Mouse (Mus musculus) cerebellum, postnatal 36 days (tissue): ENCODE measurements around the gene Pbx1.
A peak's percentile ranks its signal among the peaks of the same experiment; 100 is the strongest.

Experiments
- DNase-seq, 2 experiments: peaks; one replicate each; pipeline ENCODE4 v3.0.0; 2021 to 2022; ENCODE audit warnings: mixed read lengths in 2 of 2

Pbx1 gene

GRCm38 (mm10) chr1:168293673-168294072, 138.4 kb downstream of the Pbx1 start:
- no peak for DNase-seq

- no peak for DNase-seq
Measured at GRCm38 (mm10) chr1:168292106-168292505, 140.0 kb downstream of the Pbx1 start.

GRCm38 (mm10) chr1:168291643-168292040, 140.4 kb downstream of the Pbx1 start:
- no peak for DNase-seq

GRCm38 (mm10) chr1:168291001-168291642, 140.9 kb downstream of the Pbx1 start:
- peak in 1 of 2 experiments; percentile 35 for DNase-seq

GRCm38 (mm10) chr1:168290236-168290985, 141.7 kb downstream of the Pbx1 start:
- DNase-seq: no peak

DNA sequence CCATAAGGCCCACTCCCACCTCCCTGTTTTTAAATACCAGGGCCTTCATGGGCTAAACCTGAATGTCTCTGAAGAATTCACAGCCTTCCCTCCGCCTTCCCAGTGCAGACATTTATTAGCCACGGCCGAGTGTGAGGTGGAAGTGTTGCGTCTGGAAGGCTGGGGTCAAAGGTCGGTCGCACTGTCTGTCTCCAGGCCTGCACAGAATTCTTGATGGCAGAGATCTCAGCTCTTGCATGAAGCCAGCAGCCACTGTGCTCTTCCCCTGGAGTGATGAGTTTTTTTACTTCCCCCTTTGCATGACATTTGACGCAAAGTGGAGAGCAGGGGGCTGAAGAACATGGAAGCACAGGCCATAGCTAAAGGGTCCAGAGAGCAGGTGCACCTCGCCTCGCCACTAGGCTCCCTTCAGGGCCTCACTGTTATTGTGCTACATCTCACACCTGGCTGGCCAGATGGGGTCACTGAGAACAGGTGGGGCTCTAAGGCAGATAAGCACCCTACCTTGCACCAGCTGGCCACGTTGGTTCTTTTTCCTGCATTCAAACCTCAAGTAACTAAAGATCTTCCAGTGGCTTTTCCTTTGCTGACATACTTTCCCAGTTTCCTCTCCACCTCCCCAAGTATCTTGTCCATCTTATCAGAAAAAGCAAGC, 143.1 kb downstream of the Pbx1 start:
- peak; percentile 35 to 36 for DNase-seq

DNA sequence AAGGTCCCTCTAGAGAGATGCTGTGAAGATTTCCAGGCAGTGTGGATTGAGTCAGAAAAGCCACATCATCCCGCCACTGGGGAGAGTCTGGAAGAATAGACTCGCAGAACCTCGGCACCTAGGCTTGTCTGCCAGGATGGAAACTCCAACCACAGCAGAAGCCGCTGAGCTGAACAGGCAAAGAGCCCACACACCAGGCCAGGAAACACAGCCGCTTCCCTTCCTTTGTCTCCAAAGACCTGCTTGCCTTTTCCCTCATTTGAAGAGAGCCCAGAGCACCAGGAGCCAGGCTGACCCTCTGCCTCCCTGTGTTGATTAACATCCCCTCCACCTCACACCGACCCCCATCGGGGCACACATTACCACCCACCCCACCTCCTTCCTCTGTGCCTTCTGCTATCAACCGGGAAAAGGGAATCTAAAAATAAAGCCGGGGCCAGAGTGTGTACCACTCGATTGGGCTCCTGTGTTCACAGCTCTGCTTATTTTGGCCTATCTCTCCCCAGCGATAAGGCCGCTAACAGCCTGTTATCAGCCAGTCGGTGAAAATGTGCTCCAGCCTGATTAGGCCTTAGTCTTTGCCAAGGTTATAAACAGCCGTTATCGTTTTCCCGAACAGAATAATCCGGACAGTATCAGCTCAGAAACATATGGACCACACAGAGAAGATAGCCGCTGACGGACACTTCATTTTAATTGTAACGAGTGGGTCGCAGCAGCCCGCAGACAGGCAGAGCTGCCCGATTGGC, 144.1 kb downstream of the Pbx1 start:
- peak; percentile 43 to 50 for DNase-seq

DNA sequence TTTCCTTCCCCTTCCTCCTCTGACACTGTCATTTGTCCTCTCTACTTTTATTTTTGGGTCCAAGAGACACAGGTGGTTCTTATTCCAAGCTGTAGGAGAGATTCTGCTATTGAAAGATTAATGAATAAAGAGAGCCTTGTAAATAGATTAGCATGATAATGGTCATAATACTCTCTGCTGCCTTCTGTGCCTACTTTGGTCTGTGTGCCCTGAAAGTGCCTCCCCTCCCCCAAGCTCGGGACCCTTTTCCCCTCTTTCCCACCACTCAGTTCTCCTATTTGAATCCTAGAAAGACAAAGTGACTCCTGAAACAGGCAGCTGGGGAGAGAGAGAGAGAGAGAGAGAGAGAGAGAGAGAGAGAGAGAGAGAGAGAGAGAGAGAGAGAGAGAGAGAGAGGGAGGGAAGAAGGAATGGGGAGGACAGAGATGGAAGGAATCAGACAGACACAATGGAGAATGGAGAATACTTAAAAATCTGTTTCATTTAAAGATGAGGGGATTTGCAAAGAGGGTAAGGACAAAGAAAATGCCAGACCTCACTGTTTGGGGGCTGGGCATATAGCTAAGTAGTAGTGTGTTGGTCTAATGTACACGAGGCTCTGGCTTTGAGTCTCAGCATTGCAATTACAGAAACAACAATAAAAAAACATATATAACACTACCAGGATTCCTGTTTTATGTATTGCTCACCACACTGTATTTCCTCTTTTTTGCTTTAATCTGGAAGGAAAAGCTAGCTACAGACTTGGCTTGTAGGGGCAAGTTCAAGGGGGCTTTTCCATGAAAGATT, 145.0 kb downstream of the Pbx1 start:
- no peak for DNase-seq

DNA sequence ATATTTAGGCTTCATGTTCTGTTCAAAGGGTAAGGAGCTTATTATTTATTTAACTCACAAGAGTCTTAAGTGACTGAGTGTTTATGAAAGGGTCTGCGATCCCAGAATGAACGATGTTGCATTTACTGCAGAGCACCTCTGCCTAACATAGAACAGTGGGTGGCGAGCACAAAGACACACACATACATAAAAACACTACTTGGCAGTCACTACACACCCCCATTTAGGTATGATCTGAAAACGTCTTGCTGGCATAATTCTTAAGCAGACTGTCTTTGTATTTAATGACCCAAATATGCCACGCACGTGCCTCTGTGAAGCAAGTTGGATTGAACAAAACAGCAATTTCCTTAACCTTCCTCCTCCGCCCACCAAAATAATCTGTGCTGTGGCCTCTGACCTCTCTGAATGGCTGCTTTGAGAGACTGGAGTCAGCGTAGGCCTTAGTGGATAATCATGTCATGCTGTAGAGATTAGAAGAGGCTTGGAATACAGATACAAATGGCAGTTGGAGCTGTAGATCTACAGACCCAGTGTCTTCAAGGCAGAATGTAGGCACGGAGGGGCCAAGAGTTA, 147.4 kb downstream of the Pbx1 start:
- DNase-seq: no peak

DNA sequence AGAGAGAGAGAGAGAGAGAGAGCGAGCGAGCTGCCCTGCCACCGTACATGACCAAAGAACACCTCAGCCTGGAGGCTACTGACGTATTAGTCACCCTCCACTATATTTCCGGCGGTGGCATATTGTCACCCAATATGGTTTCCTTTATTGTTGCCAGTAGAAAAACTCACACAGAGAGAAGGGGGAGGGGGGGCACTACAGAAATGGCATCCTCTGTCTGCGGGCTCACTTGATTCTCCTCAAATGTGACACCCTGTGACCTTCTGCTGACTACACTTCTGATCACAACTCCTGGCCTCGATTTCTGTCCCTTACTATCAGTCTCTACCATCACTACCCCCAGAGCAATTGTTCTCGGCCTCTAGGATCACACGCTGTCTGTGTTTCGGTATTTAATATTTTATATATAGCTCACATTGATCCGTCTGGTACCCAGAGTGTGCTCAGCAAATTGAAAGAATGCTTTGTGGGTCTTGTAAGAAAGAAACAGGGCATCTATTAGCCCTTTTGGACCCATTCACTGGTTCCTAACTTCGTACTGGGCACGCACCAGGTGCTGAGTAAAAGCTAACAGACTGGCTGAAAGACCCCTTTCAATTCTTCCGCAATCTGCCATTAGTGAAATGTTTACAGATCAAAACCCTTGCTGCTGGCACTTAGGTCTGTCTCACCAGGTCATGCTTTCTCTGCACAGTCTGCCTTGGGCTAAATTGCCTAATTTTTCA, 148.1 kb downstream of the Pbx1 start:
- peak; percentile 26 to 47 for DNase-seq

DNA sequence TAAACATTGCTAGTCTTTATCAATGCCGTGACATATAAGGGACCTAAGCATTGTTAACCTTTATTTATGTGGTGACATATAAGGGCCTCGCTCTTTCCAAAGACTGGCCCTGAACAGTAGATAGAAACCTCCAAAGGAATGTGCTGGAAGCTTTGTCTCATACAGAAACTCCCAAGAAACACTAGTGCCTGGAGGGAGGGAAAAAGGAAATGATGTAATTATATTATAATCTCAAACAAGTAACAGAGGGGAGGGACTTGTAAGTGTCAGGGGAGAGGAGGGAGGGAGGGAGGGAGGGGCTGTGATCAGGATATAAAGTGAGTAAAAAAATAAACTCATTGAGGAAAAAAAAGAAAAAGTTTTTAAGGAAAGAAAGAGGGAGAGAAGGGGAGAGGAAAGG, 148.6 kb downstream of the Pbx1 start:
- no peak for DNase-seq

DNA sequence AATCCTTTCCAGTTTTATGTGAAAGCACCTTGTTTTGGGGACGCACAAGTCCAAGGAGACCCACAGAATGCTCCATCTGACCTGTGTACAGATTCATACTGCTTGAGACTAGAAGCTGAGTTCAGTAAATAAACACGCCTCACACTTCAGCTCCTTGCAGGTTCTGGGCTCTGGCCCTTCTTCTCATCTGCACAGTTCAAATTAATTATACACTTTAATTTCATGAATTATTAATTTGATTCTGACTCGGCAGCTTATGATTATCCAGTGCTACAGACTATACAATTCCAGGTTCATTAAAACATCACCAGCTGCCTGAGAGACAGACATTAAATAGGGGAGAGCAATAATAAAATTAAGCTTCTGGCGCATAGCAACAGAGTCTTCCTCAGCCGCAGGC, 156.4 kb downstream of the Pbx1 start:
- DNase-seq: no peak

GRCm38 (mm10) chr1:168274296-168274695, 157.8 kb downstream of the Pbx1 start:
- DNase-seq: no peak

DNA sequence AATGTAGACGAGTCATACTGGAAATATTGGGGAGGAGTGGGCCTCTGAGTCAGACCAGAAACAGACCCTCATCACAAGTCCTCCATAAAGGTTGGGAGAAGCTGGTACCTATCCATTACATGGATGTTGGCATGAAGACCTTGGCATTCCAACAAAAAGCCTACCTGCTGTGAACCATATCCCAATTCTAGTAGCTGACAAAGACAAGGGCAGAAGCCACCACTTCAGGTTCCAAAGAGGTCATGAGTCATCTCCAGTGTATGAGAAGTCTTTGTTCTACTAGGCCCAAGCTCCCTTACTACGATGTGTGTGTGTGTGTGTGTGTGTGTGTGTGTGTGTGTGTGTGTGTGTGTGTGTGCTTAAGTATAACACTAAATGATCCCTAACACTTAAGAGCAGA, 160.0 kb downstream of the Pbx1 start:
- no peak for DNase-seq

DNA sequence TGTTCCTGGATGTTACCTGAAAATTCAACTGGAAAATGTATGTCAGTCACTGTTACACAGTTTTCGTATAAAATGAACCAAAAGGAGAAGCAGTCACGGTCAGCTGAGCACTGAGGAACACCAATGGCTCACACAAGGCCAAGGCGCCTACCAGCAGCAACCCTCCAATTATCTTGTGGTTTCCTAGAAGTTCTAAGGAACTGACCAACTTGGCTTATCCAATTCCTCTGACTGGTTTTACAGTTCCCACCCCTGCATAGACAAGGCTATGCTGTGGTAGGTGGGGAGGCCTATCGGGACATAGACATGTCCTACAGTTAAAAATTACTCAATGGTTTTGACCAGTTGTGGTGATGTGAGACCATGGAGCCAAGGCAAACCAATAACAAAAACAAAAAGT, 160.9 kb downstream of the Pbx1 start:
- no peak for DNase-seq

DNA sequence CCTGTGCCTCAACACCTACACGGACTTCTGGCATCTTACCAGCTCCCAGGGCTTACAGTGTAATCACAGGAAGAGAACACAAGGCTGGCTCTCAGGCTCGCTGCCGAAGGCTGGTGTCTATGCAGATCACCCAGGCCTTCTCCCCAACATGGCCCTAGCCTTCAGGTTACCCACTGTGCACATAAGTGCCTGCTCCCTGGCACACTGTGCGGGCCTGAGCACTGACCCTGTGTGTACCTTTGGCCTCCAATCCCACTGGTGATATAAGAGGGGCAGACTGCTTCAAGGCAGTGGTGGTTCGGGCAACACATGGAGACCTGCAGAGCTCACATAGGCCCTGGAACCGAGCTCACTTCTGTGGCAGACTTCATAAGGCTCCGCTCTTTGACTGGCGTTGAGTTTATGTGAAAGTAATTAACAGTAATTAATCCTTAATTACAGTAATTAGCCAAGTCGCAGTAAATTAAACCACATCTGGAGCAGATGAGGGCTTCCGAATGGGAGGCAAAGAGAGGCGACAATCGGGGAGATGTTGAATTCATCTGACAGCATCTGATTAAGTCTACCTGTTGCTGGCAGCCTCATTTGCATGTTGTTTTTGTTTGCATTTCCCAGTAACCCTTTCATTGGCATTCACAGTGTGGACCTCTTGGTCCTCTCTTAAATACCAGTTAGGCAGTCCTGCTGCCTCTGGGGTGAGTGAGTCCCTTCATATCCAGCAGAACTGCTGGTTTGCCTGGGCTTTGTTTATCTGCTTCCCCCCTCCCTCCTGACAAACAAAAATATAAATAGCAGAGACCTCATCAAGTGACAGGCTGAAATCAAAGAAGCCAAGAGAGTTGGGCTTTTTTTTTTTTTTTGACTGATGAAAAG, 163.1 kb downstream of the Pbx1 start:
- no peak for DNase-seq

- DNase-seq: no peak
Measured at GRCm38 (mm10) chr1:168268224-168268623, 163.8 kb downstream of the Pbx1 start.

- no peak for DNase-seq
Measured at GRCm38 (mm10) chr1:168265594-168266390, 166.3 kb downstream of the Pbx1 start.

- DNase-seq: no peak
Measured at GRCm38 (mm10) chr1:168265090-168265489, 167.0 kb downstream of the Pbx1 start.
